Mouse (Mus musculus) spleen, postnatal 10 days (tissue): Measurements from ENCODE around the gene Olfr1308.

ENCODE experiments used
- DNase-seq, 2 experiments: peaks; one replicate each; pipeline ENCODE4 v3.0.0; 2021 to 2022; ENCODE audit warnings: low spot score in 2 of 2

Olfr1308 gene

DNA sequence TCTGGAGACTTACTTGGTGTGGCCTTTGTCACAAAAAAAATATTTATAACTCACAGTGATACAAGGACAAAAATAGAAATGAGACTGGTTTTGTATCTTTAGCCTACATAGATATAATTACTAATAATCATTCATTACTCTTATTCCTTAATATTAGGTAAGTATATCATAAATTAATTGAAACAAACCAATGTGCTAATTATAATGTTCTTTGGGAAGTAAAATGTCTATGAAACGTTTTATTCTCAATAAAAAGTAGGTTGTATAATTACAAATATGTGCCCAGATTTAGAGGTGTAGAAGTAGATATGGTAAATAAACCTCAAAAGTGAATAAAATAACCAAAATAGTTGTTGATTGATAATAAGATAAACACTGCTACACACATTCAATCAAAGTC lies at the start of gene Olfr1308:
Olfr1308 (minus strand) TSS at position 101 of the 400 bp plus-strand sequence.
- DNase-seq: no peak

DNA sequence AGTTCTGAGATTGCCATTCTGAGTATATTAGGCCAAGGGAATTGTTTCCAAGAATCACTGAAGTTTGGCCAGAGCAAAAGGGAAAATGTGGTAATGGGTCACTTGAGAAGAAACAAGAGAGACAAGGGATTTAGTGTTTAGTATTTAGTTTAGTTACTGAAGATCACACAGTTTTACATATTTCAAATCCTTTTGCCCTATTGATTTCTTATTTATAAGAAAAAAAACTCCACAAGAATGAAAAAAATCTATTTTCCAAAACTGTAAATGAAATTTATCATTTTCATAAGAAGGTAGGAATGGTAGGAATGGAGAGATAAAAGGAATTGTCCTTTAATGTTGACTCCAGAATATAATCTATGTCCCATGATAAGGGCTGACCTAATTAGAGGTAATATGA lies 47.9 kb upstream of the Olfr1308 start, which contains the start of gene Olfr1310:
Olfr1310 (minus strand) TSS at position 101 of the 400 bp plus-strand sequence.
- DNase-seq: no peak

DNA sequence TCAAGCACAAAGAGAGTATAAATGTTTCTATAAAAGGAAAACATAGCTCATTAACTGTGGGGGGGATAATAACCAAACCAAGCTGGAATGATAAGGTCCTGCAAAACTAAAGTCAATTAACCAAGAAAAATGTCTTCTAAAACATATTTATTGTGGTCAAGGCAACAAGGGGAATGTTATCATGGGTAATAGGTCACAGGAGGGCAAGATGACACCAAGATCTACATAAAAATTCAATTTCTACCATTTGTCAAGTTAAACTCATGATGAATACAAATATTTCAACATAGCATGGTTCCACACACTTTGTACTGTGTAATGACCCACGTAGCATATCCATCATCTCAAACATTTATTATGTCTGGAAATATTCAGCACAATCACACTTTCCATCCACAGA lies 25.4 kb upstream of the Olfr1308 start, which contains the start of gene Olfr1309:
Olfr1309 (minus strand) TSS at position 101 of the 400 bp plus-strand sequence.
- DNase-seq: no peak

DNA sequence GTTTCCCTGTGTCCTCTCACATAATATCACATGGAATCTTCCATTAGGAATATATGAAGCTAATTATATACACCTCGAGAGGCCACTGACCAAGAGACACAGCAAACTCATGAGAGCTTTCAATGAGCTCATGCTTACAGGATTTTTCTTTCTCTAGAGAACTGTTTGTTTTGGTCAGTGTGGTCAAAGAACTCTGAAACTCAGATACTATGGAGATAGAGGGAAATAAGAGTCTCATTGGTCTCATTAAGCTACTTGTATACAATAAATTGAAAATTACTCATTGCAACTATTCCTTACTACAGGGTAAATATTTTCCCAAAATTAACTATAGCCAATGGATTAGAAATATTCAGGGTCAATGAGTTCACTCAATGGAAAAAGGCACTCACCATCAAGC lies 15.4 kb downstream of the Olfr1308 start, which contains the start of gene Olfr1307:
Olfr1307 (minus strand) TSS at position 101 of the 400 bp plus-strand sequence.
- DNase-seq: no peak

DNA sequence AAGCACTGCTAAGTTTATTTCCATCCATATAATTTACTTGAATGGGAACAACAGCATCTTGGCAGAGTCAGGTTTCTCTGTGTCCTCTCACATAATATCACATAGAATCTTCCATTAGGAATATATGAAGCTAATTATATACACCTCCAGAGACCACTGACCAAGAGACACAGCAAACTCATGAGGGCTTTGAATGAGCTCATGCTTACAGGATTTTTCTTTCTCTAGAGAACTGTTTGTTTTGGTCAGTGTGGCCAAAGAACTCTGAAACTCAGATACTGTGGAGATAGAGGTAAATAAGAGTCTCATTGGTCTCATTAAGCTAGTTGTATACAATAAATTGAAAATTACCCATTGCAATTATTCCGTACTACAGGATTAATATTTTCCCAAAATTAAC lies 48.6 kb downstream of the Olfr1308 start, which contains the start of gene Olfr1306:
Olfr1306 (minus strand) TSS at position 101 of the 400 bp plus-strand sequence.
- no peak for DNase-seq
